Mouse (Mus musculus) hindbrain, embryonic 15.5 days (tissue): Measurements from ENCODE around the gene Dppa1. TPM values are rescaled to one million over a fixed set of nuclear protein-coding genes. Genes with fewer than 3 reads are reported as not detected.
"Not testable (repeated sequence)": the region's sequence is repeated elsewhere in the genome, so short reads cannot be mapped to it uniquely, and the experiment has no call there.

ENCODE experiments used
- ATAC-seq: fragments of 200-750 bp; cut with Nextera tagmentation; 2 replicates; pipeline ENCODE4 v1.8.0; 2017; ENCODE audit warnings: low read depth, moderate number of reproducible peaks, moderate TSS enrichment; ENCODE audit not compliant: low FRiP score
- H3K27ac ChIP-seq: fragments of 300-500 bp; sonication (generic); replicated peaks from 2 replicates; pipeline ENCODE4 v1.5.1; 2015; ENCODE audit warnings: mild to moderate bottlenecking, inconsistent platforms
- H3K27me3 ChIP-seq: fragments of 300-500 bp; sonication (generic); 2 replicates; pipeline ENCODE4 v1.6.1; 2015; ENCODE audit warnings: control low read depth, inconsistent platforms
- H3K36me3 ChIP-seq: fragments of 300-500 bp; sonication (generic); 2 replicates; pipeline ENCODE4 v1.6.1; 2015; ENCODE audit warnings: control low read depth, inconsistent platforms
- H3K4me1 ChIP-seq: fragments of 300-500 bp; sonication (generic); replicated peaks from 2 replicates; pipeline ENCODE4 v1.6.1; 2015; ENCODE audit warnings: control low read depth, inconsistent platforms
- H3K4me2 ChIP-seq: fragments of 300-500 bp; sonication (generic); 2 replicates; pipeline ENCODE4 v1.6.1; 2015; ENCODE audit warnings: moderate library complexity, mild to moderate bottlenecking, inconsistent platforms
- H3K4me3 ChIP-seq: fragments of 300-500 bp; sonication (generic); 2 replicates; pipeline ENCODE4 v1.5.1; 2015; ENCODE audit warnings: mild to moderate bottlenecking, inconsistent platforms
- H3K9ac ChIP-seq: fragments of 300-500 bp; sonication (generic); 2 replicates; pipeline ENCODE4 v1.6.1; 2015; ENCODE audit warnings: inconsistent platforms
- H3K9me3 ChIP-seq: fragments of 300-500 bp; sonication (generic); 2 replicates; pipeline ENCODE4 v1.6.1; 2016; ENCODE audit warnings: control low read depth, inconsistent platforms
- WGBS: fragments of 180-500 bp; shearing (Covaris S2); methylation state at CpG from one replicate; pipeline ENCODE4 v1.1.7; 2015; 5-methylcytosine and 5-hydroxymethylcytosine counted together
- polyA plus RNA-seq: library from polyadenylated mRNA; unstranded; fragments of >200 nt; fragmentation: Nextera tagmentation; extraction: Ambion mirVana; gene quantifications from 2 replicates; pipeline ENCODE4 v1.2.1, GENCODE M21; 2015

Dppa1 gene
- polyA plus RNA-seq, result not detected in 2 replicates

- Histone ChIP-seq H3K27me3 (no peaks in the 10 kb centered on the region), H3K4me2 (no peak within 1 kb of the TSS), H3K9ac (no peak within 1 kb of the TSS), H3K27ac (no peak within 1 kb of the TSS), H3K9me3 (no peaks in the 10 kb centered on the region), H3K4me1 (no peaks in the 10 kb centered on the region), H3K36me3 (no peaks in the 10 kb centered on the region), H3K4me3 (no peak within 1 kb of the TSS)
- WGBS, result 88% methylated on average over 2 of the region's 2 CpGs
- no peak for ATAC-seq
These were observed at the start of gene Dppa1 for GRCm38 (mm10) chr11:46629211-46629795. Gene Dppa1, minus strand, starts transcription at chr11:46629261.

- H3K36me3 ChIP-seq, result no peaks in the 10 kb centered on the region
- H3K4me1 ChIP-seq, result no peaks in the 10 kb centered on the region
- 79% methylated on average over 2 of the region's 2 CpGs for WGBS
- no peaks in the 10 kb centered on the region for H3K27me3 ChIP-seq
- no peak overlapping the region for H3K27ac ChIP-seq
- no peak overlapping the region for H3K4me2 ChIP-seq
- H3K4me3 ChIP-seq, result no peak overlapping the region
- ATAC-seq, result no peak
- H3K9me3 ChIP-seq, result no peaks in the 10 kb centered on the region
- H3K9ac ChIP-seq, result no peak overlapping the region
These were observed 38.9 kb upstream of the Dppa1 start for GRCm38 (mm10) chr11:46667938-46668337.

- no peaks in the 10 kb centered on the region for H3K9me3 ChIP-seq
- no peak overlapping the region for H3K9ac ChIP-seq
- no peaks in the 10 kb centered on the region for H3K36me3 ChIP-seq
- H3K27me3 ChIP-seq, result no peaks in the 10 kb centered on the region
- no peak for ATAC-seq
- H3K4me1 ChIP-seq, result no peaks in the 10 kb centered on the region
- WGBS, result 97% methylated on average over 3 of the region's 3 CpGs
- H3K27ac ChIP-seq, result no peak overlapping the region
- no peak overlapping the region for H3K4me3 ChIP-seq
- H3K4me2 ChIP-seq, result no peak overlapping the region
These were observed 38.0 kb upstream of the Dppa1 start for GRCm38 (mm10) chr11:46667105-46667504.

- H3K4me2 ChIP-seq, result no peak overlapping the region
- H3K4me3 ChIP-seq, result no peak overlapping the region
- H3K9me3 ChIP-seq, result no peaks in the 10 kb centered on the region
- peak; percentile 79 for ATAC-seq
- no peaks in the 10 kb centered on the region for H3K36me3 ChIP-seq
- H3K27ac ChIP-seq, result no peak overlapping the region
- H3K4me1 ChIP-seq, result no peaks in the 10 kb centered on the region
- H3K27me3 ChIP-seq, result no peaks in the 10 kb centered on the region
- no peak overlapping the region for H3K9ac ChIP-seq
- WGBS, result 68% methylated on average over 6 of the region's 6 CpGs
These were observed 36.8 kb upstream of the Dppa1 start for GRCm38 (mm10) chr11:46665599-46666522.

- WGBS, result 82% methylated on average over 4 of the region's 4 CpGs
- ATAC-seq, result no peak
- H3K27me3 ChIP-seq, result no peaks in the 10 kb centered on the region
These were observed 34.2 kb upstream of the Dppa1 start for GRCm38 (mm10) chr11:46663215-46663614.

GRCm38 (mm10) chr11:46652476-46652875 is 23.4 kb upstream of the Dppa1 start:
- no peak for ATAC-seq
- H3K4me1 ChIP-seq, result no peaks in the 10 kb centered on the region
- 90% methylated on average over 3 of the region's 3 CpGs for WGBS

More at GRCm38 (mm10) chr11:46663215-46663614, 34.2 kb upstream of the Dppa1 start:
- Histone ChIP-seq H3K9ac (no peak overlapping the region), H3K4me1 (no peaks in the 10 kb centered on the region), H3K4me2 (no peak overlapping the region), H3K36me3 (no peaks in the 10 kb centered on the region), H3K27ac (no peak overlapping the region), H3K9me3 (no peaks in the 10 kb centered on the region), H3K4me3 (no peak overlapping the region)

GRCm38 (mm10) chr11:46649655-46650054 is 20.6 kb upstream of the Dppa1 start:
- not testable (repeated sequence) for H3K27me3 ChIP-seq, H3K4me3 ChIP-seq, H3K9me3 ChIP-seq, H3K36me3 ChIP-seq, H3K9ac ChIP-seq, ATAC-seq, H3K4me2 ChIP-seq, H3K4me1 ChIP-seq, H3K27ac ChIP-seq
- WGBS, result 50% methylated on average over 3 of the region's 3 CpGs

More at GRCm38 (mm10) chr11:46652476-46652875, 23.4 kb upstream of the Dppa1 start:
- H3K27me3 ChIP-seq, result no peaks in the 10 kb centered on the region
- H3K4me3 ChIP-seq, result no peak overlapping the region
- H3K9me3 ChIP-seq, result no peaks in the 10 kb centered on the region
- H3K4me2 ChIP-seq, result no peak overlapping the region
- no peak overlapping the region for H3K9ac ChIP-seq
- H3K36me3 ChIP-seq, result no peaks in the 10 kb centered on the region
- H3K27ac ChIP-seq, result no peak overlapping the region

GRCm38 (mm10) chr11:46644824-46645223 is 15.8 kb upstream of the Dppa1 start:
- 75% methylated on average over 1 of the region's 1 CpGs for WGBS
- ATAC-seq, result 0 out of 2 replicates have a peak, but pooled peaks have one; percentile 30
- H3K4me3 ChIP-seq, result no peak overlapping the region

GRCm38 (mm10) chr11:46636568-46636967 is 7.5 kb upstream of the Dppa1 start:
- H3K9me3 ChIP-seq, result no peaks in the 10 kb centered on the region
- H3K4me2 ChIP-seq, result no peak overlapping the region
- no peak for ATAC-seq
- H3K9ac ChIP-seq, result no peak overlapping the region
- H3K36me3 ChIP-seq, result no peaks in the 10 kb centered on the region
- H3K4me1 ChIP-seq, result no peaks in the 10 kb centered on the region
- no peak overlapping the region for H3K4me3 ChIP-seq
- no peak overlapping the region for H3K27ac ChIP-seq
- WGBS, result 87% methylated on average over 3 of the region's 3 CpGs
- no peaks in the 10 kb centered on the region for H3K27me3 ChIP-seq

More at GRCm38 (mm10) chr11:46644824-46645223, 15.8 kb upstream of the Dppa1 start:
- H3K9ac ChIP-seq, result no peak overlapping the region
- no peak overlapping the region for H3K27ac ChIP-seq
- no peaks in the 10 kb centered on the region for H3K4me1 ChIP-seq
- no peaks in the 10 kb centered on the region for H3K36me3 ChIP-seq
- H3K9me3 ChIP-seq, result no peaks in the 10 kb centered on the region
- H3K27me3 ChIP-seq, result no peaks in the 10 kb centered on the region
- H3K4me2 ChIP-seq, result no peak overlapping the region

GRCm38 (mm10) chr11:46635516-46635915 is 6.5 kb upstream of the Dppa1 start:
- H3K4me2 ChIP-seq, H3K4me3 ChIP-seq, H3K27me3 ChIP-seq, H3K9ac ChIP-seq, ATAC-seq, H3K27ac ChIP-seq, H3K36me3 ChIP-seq, H3K9me3 ChIP-seq, H3K4me1 ChIP-seq: not testable (repeated sequence)
- 87% methylated on average over 4 of the region's 4 CpGs for WGBS

- Histone ChIP-seq H3K9me3 (no peaks in the 10 kb centered on the region), H3K4me2 (no peak overlapping the region), H3K36me3 (no peaks in the 10 kb centered on the region), H3K4me3 (no peak overlapping the region), H3K27me3 (no peaks in the 10 kb centered on the region), H3K4me1 (no peaks in the 10 kb centered on the region), H3K9ac (no peak overlapping the region), H3K27ac (no peak overlapping the region)
- peak; percentile 66; the same call in 1 of the 2 replicates for ATAC-seq
- WGBS, result 29% methylated on average over 3 of the region's 3 CpGs
These were observed 2.6 kb upstream of the Dppa1 start for GRCm38 (mm10) chr11:46631635-46632034.

GRCm38 (mm10) chr11:46620414-46621168 is 8.5 kb downstream of the Dppa1 start:
- no peak for ATAC-seq
- Histone ChIP-seq H3K27me3 (no peaks in the 10 kb centered on the region), H3K4me3 (no peak overlapping the region), H3K4me1 (no peaks in the 10 kb centered on the region), H3K9me3 (no peaks in the 10 kb centered on the region), H3K36me3 (no peaks in the 10 kb centered on the region), H3K27ac (no peak overlapping the region), H3K4me2 (no peak overlapping the region), H3K9ac (no peak overlapping the region)
- WGBS, result 76% methylated on average over 7 of the region's 7 CpGs
